Mouse (Mus musculus): Measurements from ENCODE around the gene Tdo2.

Tdo2 gene

DNA sequence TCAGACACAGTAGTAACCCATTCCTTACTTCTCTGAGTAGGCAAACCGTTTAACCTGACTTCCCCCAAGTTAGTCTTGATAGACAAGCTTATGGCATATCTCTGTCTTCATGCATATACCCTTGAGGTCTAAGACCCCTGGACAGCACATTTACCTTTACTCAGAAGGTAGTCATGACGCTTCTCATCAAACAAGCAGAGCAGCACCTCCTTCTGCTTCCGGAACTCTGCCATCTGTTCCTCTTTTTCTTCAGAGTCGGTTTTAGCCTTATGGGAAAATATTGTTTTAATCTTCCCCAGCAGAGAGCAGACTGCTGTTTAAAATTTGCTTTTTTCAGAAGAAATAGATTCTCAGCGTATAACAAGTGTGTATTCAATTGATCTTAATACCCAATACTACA, 12.2 kb downstream of the Tdo2 start:
- Histone ChIP-seq H3K36me3 (ENCODE audit: insufficient read depth, low read length) (no peaks in the 10 kb centered on the region), H3K4me1 (replicated peaks; ENCODE audit: low read depth, low read length) (no peaks in the 10 kb centered on the region), H3K9me3 (ENCODE audit: low read length) (no peaks in the 10 kb centered on the region), H3K27me3 (ENCODE audit: insufficient read depth, low read length) (no peaks in the 10 kb centered on the region), H3K4me3 (replicated peaks; ENCODE audit: low read length) (no peak overlapping the region)
- TF ChIP-seq CTCF (conservative IDR thresholded peaks at IDR 0.05; ENCODE audit: low read length) (no peak), NANOG (IDR thresholded peaks at IDR 0.05; ENCODE audit: borderline replicate concordance, low read length) (no peak), POU5F1 (IDR thresholded peaks at IDR 0.05; ENCODE audit: borderline replicate concordance, low read length) (no peak)

DNA sequence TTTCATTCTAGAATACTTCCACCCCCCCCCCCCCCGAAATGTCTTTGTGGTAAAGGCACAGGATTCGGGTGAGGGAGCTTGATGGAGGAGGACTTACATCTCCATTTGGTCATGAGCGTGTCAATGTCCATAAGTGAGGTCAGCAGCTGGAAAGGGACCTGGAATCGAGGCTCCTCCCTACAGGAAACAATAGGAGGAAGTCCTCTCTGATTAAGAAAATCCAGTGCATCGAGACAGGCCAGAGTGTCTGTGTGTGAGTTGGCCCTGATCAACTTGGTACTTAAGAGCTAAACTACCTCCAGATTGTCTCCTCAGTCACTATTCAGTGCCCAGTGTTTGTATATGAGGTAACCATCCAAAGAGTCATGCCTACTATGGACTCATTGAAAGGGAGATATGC, 14.7 kb downstream of the Tdo2 start:
- no peaks in the 10 kb centered on the region for H3K36me3 ChIP-seq (ENCODE audit: insufficient read depth, low read length)
- no peak for TF ChIP-seq CTCF (conservative IDR thresholded peaks at IDR 0.05; ENCODE audit: low read length)
- no peak for TF ChIP-seq NANOG (IDR thresholded peaks at IDR 0.05; ENCODE audit: borderline replicate concordance, low read length)
- no peak for TF ChIP-seq POU5F1 (IDR thresholded peaks at IDR 0.05; ENCODE audit: borderline replicate concordance, low read length)
- no peaks in the 10 kb centered on the region for H3K27me3 ChIP-seq (ENCODE audit: insufficient read depth, low read length)
- H3K4me3 ChIP-seq (replicated peaks; ENCODE audit: low read length), result no peak overlapping the region
- H3K9me3 ChIP-seq (ENCODE audit: low read length), result no peaks in the 10 kb centered on the region
- H3K4me1 ChIP-seq (replicated peaks; ENCODE audit: low read depth, low read length), result no peaks in the 10 kb centered on the region

DNA sequence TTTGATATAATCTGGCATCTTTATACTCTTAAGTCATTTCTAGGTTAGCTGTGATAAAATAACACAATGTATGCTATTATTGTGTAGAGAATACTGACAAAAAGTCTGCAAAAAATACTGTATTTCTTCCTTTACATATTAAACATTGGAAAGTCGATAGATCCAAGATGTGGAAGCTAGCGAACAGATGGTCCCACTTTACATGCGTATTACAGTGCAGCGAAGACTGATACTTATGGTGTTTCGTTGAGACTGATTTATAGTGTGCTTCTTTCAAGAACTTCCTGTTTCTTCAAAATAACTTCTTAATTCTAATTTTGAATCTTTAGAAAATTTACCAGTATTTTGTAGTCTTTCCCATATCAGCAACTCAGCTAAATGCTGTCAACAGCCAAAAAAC, 18.5 kb downstream of the Tdo2 start:
- Histone ChIP-seq H3K4me1 (replicated peaks; ENCODE audit: low read depth, low read length) (no peaks in the 10 kb centered on the region), H3K9me3 (ENCODE audit: low read length) (no peaks in the 10 kb centered on the region), H3K27me3 (ENCODE audit: insufficient read depth, low read length) (no peaks in the 10 kb centered on the region), H3K36me3 (ENCODE audit: insufficient read depth, low read length) (no peaks in the 10 kb centered on the region), H3K4me3 (replicated peaks; ENCODE audit: low read length) (no peak overlapping the region)
- TF ChIP-seq CTCF (conservative IDR thresholded peaks at IDR 0.05; ENCODE audit: low read length) (no peak), NANOG (IDR thresholded peaks at IDR 0.05; ENCODE audit: borderline replicate concordance, low read length) (no peak), POU5F1 (IDR thresholded peaks at IDR 0.05; ENCODE audit: borderline replicate concordance, low read length) (no peak)

DNA sequence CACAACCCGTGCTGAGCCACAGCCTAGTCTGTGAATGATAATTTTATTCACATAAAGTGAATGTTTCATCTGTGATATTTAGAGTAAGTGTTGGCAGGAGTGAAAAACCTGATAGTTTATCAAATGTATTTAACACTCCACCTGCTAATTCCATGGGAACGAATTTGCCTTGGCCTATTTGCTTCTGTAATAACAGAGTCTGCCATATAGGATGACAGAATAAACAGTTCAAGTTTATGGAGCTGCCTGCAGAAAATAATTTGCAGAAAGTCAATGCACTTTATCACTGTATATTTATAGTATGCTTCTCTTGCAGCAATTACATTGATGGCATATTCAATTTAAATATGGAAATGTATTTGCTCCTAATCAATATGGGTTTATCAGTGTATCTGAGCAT, 24.2 kb downstream of the Tdo2 start:
- H3K9me3 ChIP-seq (ENCODE audit: low read length), result no peaks in the 10 kb centered on the region
- TF ChIP-seq NANOG (IDR thresholded peaks at IDR 0.05; ENCODE audit: borderline replicate concordance, low read length) (no peak), CTCF (conservative IDR thresholded peaks at IDR 0.05; ENCODE audit: low read length) (no peak), POU5F1 (IDR thresholded peaks at IDR 0.05; ENCODE audit: borderline replicate concordance, low read length) (no peak)
- no peaks in the 10 kb centered on the region for H3K27me3 ChIP-seq (ENCODE audit: insufficient read depth, low read length)

DNA sequence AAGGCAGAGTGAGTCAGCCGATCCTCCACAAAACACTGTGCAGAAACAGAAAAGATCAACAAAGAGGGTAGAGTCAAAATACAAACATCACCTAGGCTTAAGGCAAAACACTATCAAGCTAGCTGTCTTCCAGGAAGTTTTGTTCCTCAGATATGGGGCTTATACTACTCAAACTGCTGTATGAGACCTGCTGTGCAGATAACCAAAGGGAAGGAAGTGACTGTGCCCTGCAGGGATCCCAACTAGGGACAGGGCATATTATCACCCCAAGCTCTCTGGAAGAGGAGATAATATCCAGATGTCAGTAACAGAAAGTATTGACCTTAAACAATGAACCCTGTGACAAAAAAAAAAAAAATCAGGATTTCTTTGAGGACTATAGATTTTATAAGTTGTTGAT, 27.0 kb downstream of the Tdo2 start:
- no peaks in the 10 kb centered on the region for H3K36me3 ChIP-seq (ENCODE audit: insufficient read depth, low read length)
- no peaks in the 10 kb centered on the region for H3K4me1 ChIP-seq (replicated peaks; ENCODE audit: low read depth, low read length)
- no peak for TF ChIP-seq CTCF (conservative IDR thresholded peaks at IDR 0.05; ENCODE audit: low read length)
- TF ChIP-seq NANOG (IDR thresholded peaks at IDR 0.05; ENCODE audit: borderline replicate concordance, low read length), result no peak
- TF ChIP-seq POU5F1 (IDR thresholded peaks at IDR 0.05; ENCODE audit: borderline replicate concordance, low read length), result no peak
- no peak overlapping the region for H3K4me3 ChIP-seq (replicated peaks; ENCODE audit: low read length)
- H3K9me3 ChIP-seq (ENCODE audit: low read length), result no peaks in the 10 kb centered on the region
- no peaks in the 10 kb centered on the region for H3K27me3 ChIP-seq (ENCODE audit: insufficient read depth, low read length)

More for the DNA sequence above, 24.2 kb downstream of the Tdo2 start:
- Histone ChIP-seq H3K4me1 (replicated peaks; ENCODE audit: low read depth, low read length) (no peaks in the 10 kb centered on the region), H3K4me3 (replicated peaks; ENCODE audit: low read length) (no peak overlapping the region), H3K36me3 (ENCODE audit: insufficient read depth, low read length) (no peaks in the 10 kb centered on the region)

DNA sequence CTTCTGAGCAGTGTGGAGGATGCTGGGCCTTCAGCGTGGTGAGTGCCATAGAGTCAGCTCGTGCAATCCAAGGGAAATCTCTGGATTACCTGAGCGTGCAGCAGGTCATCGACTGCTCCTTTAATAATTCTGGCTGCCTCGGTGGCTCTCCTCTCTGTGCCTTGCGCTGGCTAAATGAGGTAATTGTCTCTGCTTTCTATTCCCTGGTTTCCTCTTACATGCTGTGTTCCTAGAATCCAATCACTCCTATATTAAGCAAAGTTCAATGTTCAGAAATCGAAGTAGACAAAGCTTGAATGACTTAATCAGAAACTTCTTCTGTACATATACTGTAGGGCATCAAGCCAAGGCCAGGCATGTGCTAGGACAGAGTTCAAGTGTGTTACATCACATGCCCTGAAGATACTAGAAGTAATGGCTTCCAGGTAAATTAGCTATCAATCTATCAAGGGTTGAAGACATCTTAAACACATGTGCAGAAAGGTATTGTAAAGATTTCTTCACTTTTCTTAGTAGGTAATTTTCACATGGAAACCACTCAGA, 31.1 kb downstream of the Tdo2 start:
- TF ChIP-seq POU5F1 (IDR thresholded peaks at IDR 0.05; ENCODE audit: borderline replicate concordance, low read length) (no peak), CTCF (conservative IDR thresholded peaks at IDR 0.05; ENCODE audit: low read length) (no peak), NANOG (IDR thresholded peaks at IDR 0.05; ENCODE audit: borderline replicate concordance, low read length) (no peak)
- Histone ChIP-seq H3K9me3 (ENCODE audit: low read length) (no peaks in the 10 kb centered on the region), H3K36me3 (ENCODE audit: insufficient read depth, low read length) (no peaks in the 10 kb centered on the region), H3K4me3 (replicated peaks; ENCODE audit: low read length) (no peak overlapping the region), H3K4me1 (replicated peaks; ENCODE audit: low read depth, low read length) (no peaks in the 10 kb centered on the region), H3K27me3 (ENCODE audit: insufficient read depth, low read length) (no peaks in the 10 kb centered on the region)

DNA sequence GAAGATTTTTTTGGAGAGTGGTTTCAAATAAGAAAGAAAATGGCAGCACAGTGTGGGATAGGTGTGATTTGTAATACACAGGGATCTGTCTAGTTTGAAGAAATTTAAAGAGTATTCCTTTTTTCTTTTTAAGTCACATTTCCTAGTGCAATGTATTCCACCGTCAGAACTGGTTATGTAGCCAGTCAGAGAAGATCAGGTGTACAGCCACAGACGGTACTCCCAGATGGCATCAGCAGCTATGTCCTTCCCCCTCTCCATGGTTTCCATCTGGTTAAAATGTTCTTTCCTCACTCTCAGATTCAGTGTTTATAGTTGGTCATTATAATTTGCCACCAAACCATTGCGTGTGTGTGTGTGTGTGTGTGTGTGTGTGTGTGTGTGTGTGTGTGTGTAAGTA, 32.9 kb downstream of the Tdo2 start:
- no peaks in the 10 kb centered on the region for H3K4me1 ChIP-seq (replicated peaks; ENCODE audit: low read depth, low read length)
- no peaks in the 10 kb centered on the region for H3K36me3 ChIP-seq (ENCODE audit: insufficient read depth, low read length)
- no peaks in the 10 kb centered on the region for H3K9me3 ChIP-seq (ENCODE audit: low read length)
- TF ChIP-seq CTCF (conservative IDR thresholded peaks at IDR 0.05; ENCODE audit: low read length), result no peak
- TF ChIP-seq NANOG (IDR thresholded peaks at IDR 0.05; ENCODE audit: borderline replicate concordance, low read length), result no peak
- no peak for TF ChIP-seq POU5F1 (IDR thresholded peaks at IDR 0.05; ENCODE audit: borderline replicate concordance, low read length)
- no peak overlapping the region for H3K4me3 ChIP-seq (replicated peaks; ENCODE audit: low read length)
- H3K27me3 ChIP-seq (ENCODE audit: insufficient read depth, low read length), result no peaks in the 10 kb centered on the region

DNA sequence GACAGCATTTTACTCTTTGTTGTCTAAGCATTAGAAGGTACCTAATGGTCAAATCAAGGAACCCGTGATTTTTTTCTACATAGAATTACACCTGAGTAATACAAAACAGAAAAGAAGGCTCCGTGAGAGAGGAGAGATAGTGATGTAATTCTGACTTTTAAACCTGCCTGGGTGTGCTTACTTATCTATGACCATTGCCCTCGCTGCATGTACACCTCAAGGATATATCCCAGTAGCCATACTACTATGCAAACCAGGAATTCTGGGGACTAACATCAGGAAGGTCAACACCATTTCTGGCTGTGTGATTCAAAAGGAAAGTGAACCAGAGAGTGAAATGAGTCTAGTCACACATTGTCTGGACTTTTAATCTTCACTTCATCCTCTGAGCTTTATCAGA, 33.7 kb downstream of the Tdo2 start:
- no peaks in the 10 kb centered on the region for H3K9me3 ChIP-seq (ENCODE audit: low read length)
- H3K4me1 ChIP-seq (replicated peaks; ENCODE audit: low read depth, low read length), result no peaks in the 10 kb centered on the region
- TF ChIP-seq NANOG (IDR thresholded peaks at IDR 0.05; ENCODE audit: borderline replicate concordance, low read length), result no peak
- TF ChIP-seq CTCF (conservative IDR thresholded peaks at IDR 0.05; ENCODE audit: low read length), result no peak
- no peak for TF ChIP-seq POU5F1 (IDR thresholded peaks at IDR 0.05; ENCODE audit: borderline replicate concordance, low read length)
- no peaks in the 10 kb centered on the region for H3K36me3 ChIP-seq (ENCODE audit: insufficient read depth, low read length)
- H3K4me3 ChIP-seq (replicated peaks; ENCODE audit: low read length), result no peak overlapping the region
- no peaks in the 10 kb centered on the region for H3K27me3 ChIP-seq (ENCODE audit: insufficient read depth, low read length)

DNA sequence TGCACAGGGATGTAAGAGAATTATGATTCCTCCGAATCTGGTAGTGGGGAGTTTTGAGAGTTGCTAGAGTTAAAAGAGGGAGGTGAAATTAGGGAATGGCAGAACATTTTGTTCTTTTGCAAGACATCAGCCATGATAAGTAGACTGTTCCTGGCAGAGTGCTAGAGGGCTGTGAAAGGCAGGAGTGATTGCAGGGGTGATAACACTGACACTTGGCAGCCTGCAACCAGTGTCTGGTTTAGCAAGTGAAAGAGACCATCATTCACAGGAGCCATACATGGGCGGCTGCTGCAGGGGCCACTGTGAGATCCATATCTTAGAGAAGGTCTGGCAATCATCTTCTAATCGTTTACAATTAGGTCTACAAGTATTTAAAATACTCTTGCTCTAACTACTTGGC, 37.1 kb downstream of the Tdo2 start:
- Histone ChIP-seq H3K36me3 (ENCODE audit: insufficient read depth, low read length) (no peaks in the 10 kb centered on the region), H3K4me3 (replicated peaks; ENCODE audit: low read length) (no peak overlapping the region), H3K9me3 (ENCODE audit: low read length) (no peaks in the 10 kb centered on the region), H3K27me3 (ENCODE audit: insufficient read depth, low read length) (no peaks in the 10 kb centered on the region), H3K4me1 (replicated peaks; ENCODE audit: low read depth, low read length) (no peaks in the 10 kb centered on the region)
- TF ChIP-seq CTCF (conservative IDR thresholded peaks at IDR 0.05; ENCODE audit: low read length) (no peak), POU5F1 (IDR thresholded peaks at IDR 0.05; ENCODE audit: borderline replicate concordance, low read length) (no peak), NANOG (IDR thresholded peaks at IDR 0.05; ENCODE audit: borderline replicate concordance, low read length) (no peak)
